Mouse (Mus musculus): ENCODE results near the gene H3f3a. TPM values are rescaled to one million over a fixed set of nuclear protein-coding genes. Genes with fewer than 3 reads are reported as not detected.
"Not testable (repeated sequence)": the region's sequence is repeated elsewhere in the genome, so short reads cannot be mapped to it uniquely, and the experiment has no call there.

H3f3a gene
- total RNA-seq (2021), result 100 to 1,000 TPM; 418 to 459 TPM
- long read RNA-seq, experiment 1, transcript H3f3a-205 (4 exons, 2,841 nt), result major isoform, 108 of 122 reads
- long read RNA-seq, experiment 1, partial matches to known transcripts, result 0 of 122 reads
- long read RNA-seq, experiment 1, other reads (novel, unspliced or antisense), result 12 of 122 reads
- long read RNA-seq, experiment 2, transcript H3f3a-205 (4 exons, 2,841 nt), result major isoform, 244 of 277 reads
- long read RNA-seq, experiment 2, partial matches to known transcripts, result 2 of 277 reads
- long read RNA-seq, experiment 2, other reads (novel, unspliced or antisense), result 26 of 277 reads

- peak in 1 of 2 experiments; percentile 82 for DNase-seq (ENCODE audit: low spot score in 2 of 2)
Observed at GRCm38 (mm10) chr1:180813885-180814740, at the start of gene H3f3a. Gene H3f3a, minus strand, starts transcription at chr1:180813943.

GRCm38 (mm10) chr1:180860030-180860429 is 46.3 kb upstream of the H3f3a start:
- DNase-seq (ENCODE audit: low spot score in 2 of 2), result no peak

DNA sequence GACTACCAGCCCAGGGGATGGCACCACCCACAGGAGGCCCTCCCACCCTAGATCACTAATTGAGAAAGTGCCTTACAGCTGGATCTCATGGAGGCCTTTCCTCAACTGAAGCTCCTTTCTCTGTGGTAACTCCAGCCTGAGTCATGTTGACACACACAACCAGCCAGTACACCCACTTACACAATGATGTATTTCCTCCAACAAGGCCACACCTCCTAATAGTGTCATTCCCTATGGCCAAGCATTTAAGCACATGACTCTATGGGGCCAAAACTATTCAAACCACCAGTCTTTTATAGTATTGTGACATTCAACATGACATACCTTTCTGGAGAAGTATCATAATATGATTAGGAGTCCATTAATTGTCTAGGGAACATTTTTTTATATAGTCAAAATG is 45.0 kb upstream of the H3f3a start:
- no peak for DNase-seq (ENCODE audit: low spot score in 2 of 2)

GRCm38 (mm10) chr1:180850316-180851270 is 36.9 kb upstream of the H3f3a start, which contains the start of gene Sde2:
Gene Sde2, plus strand, starts transcription at chr1:180851127.
- DNase-seq (ENCODE audit: low spot score in 2 of 2), result peak; percentile 100

GRCm38 (mm10) chr1:180849701-180850301 is 36.1 kb upstream of the H3f3a start:
- no peak for DNase-seq (ENCODE audit: low spot score in 2 of 2)

GRCm38 (mm10) chr1:180848511-180849241 is 34.9 kb upstream of the H3f3a start:
- DNase-seq (ENCODE audit: low spot score in 2 of 2), result peak; percentile 55 to 59

- DNase-seq (ENCODE audit: low spot score in 2 of 2), result peak; percentile 56 to 69
Observed at GRCm38 (mm10) chr1:180848114-180848510, 34.4 kb upstream of the H3f3a start.

DNA sequence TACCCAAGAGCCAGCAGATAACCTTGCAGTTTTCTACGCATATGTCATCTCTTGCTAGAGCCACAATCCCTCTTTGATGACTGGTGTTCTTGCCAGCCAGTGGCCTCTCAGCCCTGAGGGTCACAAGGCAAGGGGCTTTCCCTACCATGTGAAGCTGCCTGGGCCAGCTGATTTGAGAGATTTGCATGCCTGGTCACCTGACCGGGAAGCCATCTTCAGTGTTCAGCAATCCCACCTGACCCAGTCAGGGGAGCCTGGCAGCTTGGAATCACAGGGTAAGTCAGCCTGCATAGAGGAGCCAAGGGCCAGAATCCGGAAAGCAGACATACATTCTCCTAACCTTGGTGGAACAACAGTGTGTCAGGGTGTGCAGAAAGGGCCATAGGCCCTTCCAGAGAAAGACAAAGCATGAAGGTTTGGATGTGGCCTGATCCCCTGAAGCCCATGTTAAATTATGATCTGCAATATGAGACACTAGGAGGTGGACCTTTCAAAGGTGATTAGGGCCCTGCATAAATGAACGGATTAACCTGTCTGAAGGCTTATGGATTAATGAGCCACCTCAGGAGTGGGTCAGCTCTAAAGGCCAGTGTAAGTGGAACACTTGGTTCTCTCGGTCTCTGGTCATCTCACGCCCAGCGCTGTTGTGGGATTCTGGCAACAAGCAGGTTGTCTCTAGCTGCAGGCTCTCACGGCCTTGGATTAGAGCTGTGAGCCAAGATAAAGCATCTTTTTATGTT is 28.0 kb upstream of the H3f3a start:
- DNase-seq (ENCODE audit: low spot score in 2 of 2), result no peak

DNA sequence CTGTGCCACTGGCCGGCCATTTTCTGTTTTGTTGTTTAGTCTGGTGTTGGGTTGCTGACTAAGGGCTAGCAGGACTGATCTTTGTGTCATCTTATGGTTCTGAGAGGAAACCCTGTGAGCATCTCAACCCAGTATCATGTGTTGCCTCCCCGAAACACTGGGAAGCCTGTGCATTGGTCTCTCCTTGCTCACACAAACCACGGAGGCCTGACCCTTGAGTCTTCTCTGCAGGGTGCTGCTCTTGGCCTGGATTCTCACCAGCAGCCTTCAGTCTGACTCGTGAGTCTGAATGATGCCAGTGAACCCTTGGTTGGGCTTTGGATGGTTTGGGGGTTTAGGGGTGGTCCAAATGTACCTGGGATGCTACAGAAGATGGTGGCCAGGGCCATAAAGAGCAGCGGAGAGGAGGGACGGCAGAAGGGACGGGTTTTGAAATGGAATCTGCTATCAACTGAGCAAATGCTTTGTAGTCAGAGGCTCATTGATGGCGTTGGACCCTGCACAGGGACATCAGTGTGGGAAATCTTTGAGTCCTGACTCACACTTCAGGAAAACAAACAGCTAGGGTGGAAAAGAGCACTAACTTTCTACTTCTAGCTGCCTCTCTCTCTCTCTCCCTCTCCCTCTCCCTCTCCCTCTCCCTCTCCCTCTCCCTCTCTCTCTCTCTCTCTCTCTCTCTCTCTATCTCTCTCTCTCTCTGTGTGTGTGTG is 25.6 kb upstream of the H3f3a start:
- DNase-seq (ENCODE audit: low spot score in 2 of 2), result no peak

DNA sequence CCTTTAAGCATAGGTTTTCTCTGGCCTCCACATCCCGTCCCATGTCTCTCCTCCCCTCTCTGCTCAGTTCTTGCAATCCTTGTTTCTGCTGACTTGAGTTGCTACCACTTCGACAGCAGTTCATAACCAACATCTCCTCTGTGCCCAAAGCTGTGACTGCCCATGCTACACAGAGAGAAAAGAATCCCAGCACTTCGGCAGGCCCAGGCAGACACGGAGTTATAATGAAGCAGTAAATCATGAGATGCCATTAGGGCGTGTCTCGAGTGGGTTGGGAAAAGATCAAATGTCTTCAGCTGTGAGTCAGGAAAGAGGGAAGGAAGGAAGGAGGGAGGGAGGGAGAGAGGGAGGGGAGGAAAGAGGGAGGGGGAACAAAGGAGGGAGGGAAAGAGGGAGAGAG is 24.3 kb upstream of the H3f3a start:
- no peak for DNase-seq (ENCODE audit: low spot score in 2 of 2)

DNA sequence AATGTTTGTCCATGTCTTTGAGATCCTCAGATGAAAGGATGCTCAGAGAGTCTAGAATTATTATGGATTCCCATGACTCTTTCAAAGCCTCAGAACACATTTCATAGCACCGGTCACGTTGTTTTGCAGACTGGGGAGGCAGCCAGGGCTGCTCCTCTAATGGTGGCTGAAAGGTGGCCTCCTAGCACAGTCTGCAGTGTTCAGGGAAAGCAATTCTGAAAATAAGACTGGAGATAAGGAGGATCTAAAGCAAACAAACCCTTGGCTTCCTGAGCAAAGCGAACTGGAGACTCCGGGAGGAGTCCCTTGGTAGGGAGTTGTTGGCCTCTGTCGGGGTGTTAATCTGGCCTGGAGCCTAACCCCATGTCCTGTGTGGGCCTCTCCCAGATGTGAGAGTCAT is 23.4 kb upstream of the H3f3a start:
- no peak for DNase-seq (ENCODE audit: low spot score in 2 of 2)

- DNase-seq (ENCODE audit: low spot score in 2 of 2), result not testable (repeated sequence)
Observed at GRCm38 (mm10) chr1:180836467-180836866, 22.7 kb upstream of the H3f3a start.

DNA sequence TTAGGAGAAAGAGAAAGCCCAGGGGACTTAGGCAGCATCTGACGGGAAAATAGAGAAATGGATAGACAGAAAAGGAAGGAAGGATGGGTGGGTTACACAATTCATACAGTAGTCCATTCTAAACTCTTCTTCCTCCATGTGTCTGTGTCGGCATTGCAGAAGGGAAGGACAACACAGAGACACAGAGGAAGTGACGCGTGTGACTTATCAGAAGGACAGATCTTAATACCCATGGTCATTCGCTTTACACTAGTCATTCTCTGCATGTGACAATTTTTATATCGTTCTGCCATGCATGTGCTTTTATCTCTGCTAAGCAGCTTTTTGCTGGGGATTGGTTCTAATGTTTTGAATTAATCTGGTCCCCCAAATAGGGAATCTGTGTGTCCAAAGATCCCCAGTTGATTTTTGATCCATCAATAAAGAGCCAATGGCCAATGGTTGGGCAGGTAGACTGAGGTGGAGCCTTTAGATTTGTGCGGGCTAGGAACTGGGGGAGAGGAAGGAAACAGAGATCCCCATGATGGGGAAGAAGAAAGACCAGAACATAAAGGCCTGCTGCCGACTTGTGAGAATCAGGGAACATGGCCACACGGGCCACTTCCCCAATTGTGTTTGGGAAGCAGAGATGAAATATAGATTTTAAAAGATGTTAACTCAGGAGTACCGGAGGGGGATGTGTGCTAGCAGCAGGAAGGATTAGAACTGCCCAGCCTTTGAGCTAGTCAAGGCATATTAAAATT is 21.7 kb upstream of the H3f3a start:
- no peak for DNase-seq (ENCODE audit: low spot score in 2 of 2)

GRCm38 (mm10) chr1:180830588-180831346 is 17.0 kb upstream of the H3f3a start:
- DNase-seq (ENCODE audit: low spot score in 2 of 2), result no peak

DNA sequence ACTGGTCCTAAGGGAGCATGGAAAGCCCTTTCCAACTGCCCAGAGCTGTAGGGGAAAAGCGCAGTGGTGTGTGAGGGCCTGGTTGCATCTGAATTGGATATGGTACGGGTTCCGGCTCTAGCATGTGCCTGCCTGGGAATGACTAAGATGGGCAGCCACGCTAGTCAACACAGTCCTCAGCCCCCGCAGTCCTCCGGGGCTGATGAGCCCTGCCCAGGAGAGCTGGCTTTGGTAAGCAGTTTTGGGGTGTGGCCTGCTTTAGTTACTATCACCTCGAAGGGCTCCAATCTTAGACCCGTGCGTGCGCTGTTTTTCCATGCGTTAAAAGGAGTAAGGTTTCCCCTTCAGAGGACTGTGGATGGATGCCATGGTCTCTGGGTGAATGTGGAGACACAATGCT is 16.4 kb upstream of the H3f3a start:
- DNase-seq (ENCODE audit: low spot score in 2 of 2), result no peak

GRCm38 (mm10) chr1:180829775-180830174 is 16.0 kb upstream of the H3f3a start:
- no peak for DNase-seq (ENCODE audit: low spot score in 2 of 2)

- no peak for DNase-seq (ENCODE audit: low spot score in 2 of 2)
Observed at GRCm38 (mm10) chr1:180826634-180827033, 12.9 kb upstream of the H3f3a start.

Measured in layer of hippocampus, postnatal 14 days (tissue).